Mouse (Mus musculus) CH12F3 (cell line): ENCODE results near the gene Synj1.

Source experiments
- in situ Hi-C: fragments of 300-500 bp; cut with MboI; formaldehyde crosslinking; loops from 2 replicates; pipeline ENCODE4 v1.14.3; 2020; ENCODE audit warnings: low sequenced_read_pairs

Synj1 gene

DNA sequence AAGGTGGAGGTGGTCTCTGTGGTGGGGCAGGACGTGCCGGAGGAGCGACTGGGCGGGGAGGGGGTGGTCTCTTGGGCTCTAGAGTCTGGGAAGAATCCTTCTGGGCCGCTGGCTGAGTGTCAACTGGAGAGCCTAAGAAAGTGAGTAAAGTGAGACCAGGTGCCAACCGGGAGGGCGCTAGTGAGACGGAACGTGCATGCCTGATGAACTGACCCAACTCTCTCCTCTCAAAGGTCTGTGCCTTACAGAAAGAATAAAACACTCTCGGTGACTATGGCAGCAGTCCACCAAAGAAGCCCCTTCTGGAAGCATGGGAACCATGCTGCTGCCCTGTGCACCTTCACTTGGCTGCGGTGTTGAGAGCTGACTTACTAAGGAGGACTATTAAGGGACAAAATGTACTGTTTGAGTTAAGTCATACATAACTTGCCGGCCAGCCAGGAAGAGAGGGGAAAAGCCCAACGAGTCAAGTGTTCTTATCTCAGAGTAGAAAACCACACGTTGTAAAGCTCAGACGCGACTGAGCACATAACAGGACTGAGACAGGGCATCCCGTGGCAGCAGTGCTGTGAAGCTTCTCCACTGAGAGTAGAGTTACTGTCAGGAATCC lies 60.6 kb downstream of the Synj1 start:
- in situ Hi-C loops = no loop called here

GRCm38 (mm10) chr16:90946977-90947376 lies 64.1 kb downstream of the Synj1 start:
- in situ Hi-C loops = no loop called here

DNA sequence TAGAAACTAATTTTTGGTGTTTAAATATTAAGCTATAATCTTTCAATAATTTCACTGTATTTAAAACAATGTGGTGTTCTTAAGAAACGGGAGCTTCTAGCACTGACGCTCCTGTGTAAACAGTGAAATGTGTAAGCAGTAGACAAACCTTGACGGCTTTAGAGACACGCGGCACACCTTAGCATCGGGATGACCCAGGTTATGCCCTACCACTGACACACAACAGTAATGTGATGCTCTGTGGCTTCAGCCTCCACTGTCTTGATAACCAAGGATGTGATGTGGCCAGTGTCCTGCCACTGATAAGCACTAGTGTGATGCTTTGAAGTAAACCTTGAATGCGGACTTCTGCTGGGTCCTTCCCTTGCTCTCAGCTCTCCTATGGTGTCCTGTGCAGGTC lies 69.9 kb downstream of the Synj1 start:
- in situ Hi-C loops = no loop called here

DNA sequence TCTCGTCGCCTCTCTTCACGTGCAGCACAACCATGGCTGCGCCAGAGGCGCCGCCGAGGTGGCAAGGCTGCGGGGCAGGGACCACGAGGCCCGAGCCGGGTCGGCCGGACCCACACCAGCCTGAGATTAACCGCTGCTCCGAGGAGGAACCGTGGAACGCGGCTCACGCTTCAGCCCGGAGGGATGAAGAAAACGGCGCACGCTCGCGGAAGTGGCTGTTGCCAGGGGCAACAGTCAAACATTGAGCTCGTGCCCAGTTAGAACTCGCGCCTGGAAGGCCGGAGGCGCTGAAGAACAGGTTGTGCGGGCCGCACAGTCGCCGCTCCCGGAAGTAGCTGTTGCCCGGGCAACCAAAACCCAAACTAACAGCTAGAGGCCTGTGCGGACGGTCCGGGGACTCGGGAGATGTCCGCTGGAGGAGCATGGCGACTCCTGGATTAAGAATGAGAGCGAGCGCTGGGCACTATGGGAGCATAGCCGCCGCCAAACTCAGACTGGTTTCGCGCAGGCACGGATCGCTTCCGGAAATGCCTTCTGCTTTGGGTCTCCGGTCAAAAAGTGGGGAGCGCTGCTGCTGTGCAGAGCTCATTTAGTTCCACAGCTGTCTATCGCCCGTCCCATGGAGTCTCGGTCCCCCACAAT lies 76.3 kb downstream of the Synj1 start, which contains the start of gene Cfap298:
TSS of gene Cfap298 (minus strand) at position 428 of the 642 bp plus-strand sequence.
- in situ Hi-C loops = no loop called here

DNA sequence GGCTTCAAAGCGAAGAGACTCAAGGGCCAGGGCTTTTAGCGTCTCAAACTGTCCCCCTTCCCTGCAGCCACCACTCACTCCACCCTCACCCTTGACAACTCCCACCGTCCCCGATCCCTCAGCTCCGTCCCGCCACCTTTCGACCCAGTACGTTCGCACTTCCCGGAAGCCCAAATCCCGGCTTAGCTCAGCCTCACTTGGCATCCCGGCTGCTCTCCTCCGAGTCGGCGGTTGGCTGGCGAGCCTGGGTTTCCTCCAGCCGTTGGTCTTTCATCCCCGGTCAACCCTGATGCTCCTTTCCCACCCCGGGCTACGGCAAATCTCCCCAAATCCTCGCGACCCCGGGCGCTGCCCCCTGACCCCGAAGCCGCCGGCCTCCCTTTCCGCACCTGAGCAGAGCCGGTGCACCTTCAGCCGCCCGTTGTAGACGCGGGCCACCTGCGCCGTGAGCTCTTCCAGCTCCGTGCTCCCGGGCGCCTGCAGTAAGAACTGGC lies 76.9 kb downstream of the Synj1 start:
- in situ Hi-C loops = no loop called here

GRCm38 (mm10) chr16:90933534-90934176 lies 77.5 kb downstream of the Synj1 start:
- in situ Hi-C loops = no loop called here

- in situ Hi-C loops = no loop called here
These were observed 83.7 kb downstream of the Synj1 start for GRCm38 (mm10) chr16:90927446-90927845.

DNA sequence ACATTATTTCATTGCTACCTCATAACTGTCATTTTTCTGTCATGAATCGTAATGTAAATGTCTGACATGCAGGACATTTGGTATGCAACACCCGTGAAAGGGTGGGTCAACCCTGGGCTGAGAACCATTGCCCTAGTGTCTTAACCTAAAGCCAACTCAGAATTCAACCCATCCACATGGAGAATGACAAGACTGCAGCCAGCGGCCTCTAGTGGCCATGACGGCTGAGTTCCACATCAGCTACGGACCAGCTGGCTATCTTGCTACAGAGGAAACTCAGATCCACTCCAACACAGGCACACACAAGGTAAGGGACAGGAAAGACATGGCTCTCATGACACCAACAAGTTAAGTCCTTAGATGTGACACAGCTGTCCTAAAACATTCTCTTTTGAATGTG lies 85.6 kb downstream of the Synj1 start:
- in situ Hi-C loops = no loop called here

- in situ Hi-C loops = no loop called here
These were observed 86.3 kb downstream of the Synj1 start for GRCm38 (mm10) chr16:90924606-90925370.

- in situ Hi-C loops = no loop called here
These were observed 89.5 kb downstream of the Synj1 start for GRCm38 (mm10) chr16:90921471-90922159.

DNA sequence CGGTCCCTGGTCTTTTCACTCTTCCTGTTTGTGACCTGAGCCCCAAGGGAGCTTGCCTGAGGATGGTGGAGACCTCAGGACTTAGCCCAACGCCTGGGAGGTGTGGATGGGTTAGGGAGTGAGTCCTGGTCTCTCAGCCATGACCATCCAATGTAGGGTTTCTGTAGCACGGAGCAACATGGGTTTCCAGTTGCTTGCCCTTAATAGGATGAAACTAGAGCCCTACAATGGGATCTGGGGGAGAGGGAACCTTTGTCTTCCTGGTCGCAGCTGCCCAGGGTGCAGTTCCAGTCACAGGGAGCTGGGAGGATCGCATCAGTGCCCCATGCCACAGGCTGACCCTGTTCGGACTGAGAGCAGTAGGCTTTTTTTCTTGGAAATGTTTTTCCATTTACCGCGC lies 94.0 kb downstream of the Synj1 start:
- in situ Hi-C loops = no loop called here

DNA sequence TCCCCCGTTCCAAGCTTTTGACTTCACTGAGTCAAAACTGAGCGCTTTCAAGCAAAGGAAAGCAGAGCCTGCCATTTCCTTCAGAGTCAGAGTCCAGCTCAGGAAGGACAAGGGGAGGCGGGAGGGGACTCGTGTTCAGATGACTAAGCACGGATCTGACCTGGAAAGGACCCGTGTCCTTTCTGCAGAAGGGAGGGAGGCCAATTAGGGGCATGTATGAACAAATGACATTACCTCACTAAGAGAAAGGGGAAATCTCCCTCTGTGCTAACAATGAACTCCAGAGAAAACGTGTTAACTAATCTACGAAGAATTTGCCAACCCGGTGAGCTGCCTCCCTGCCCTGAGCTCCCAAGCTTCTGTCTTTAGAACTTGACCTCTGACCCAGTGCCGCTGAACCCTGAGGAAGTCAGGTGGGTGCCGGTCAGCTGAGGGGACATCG lies 95.0 kb downstream of the Synj1 start:
- in situ Hi-C loops = no loop called here

- in situ Hi-C loops = no loop called here
These were observed 99.3 kb downstream of the Synj1 start for GRCm38 (mm10) chr16:90911766-90912165.

- in situ Hi-C loops = no loop called here
These were observed 100.1 kb downstream of the Synj1 start for GRCm38 (mm10) chr16:90910855-90911533.

DNA sequence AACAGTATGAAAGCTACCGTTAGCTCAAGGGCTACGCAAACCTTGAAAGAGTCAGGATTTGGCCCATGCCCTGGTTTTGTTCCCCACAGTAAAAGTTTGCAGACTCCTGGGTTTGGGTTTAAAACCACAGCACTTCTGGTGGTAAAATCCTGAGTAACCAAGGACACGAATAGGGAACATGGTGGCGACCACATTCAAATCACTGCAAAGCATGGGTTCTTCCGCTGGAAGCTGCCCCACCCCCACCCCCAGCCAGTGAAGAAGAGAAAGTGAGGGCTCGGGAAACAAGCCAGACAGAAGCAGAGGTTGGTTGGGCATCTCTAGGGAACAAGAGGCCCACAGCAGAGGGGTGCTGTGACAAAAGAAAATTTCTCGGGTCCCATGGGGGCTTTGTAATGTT lies 103.9 kb downstream of the Synj1 start:
- in situ Hi-C loops = no loop called here

DNA sequence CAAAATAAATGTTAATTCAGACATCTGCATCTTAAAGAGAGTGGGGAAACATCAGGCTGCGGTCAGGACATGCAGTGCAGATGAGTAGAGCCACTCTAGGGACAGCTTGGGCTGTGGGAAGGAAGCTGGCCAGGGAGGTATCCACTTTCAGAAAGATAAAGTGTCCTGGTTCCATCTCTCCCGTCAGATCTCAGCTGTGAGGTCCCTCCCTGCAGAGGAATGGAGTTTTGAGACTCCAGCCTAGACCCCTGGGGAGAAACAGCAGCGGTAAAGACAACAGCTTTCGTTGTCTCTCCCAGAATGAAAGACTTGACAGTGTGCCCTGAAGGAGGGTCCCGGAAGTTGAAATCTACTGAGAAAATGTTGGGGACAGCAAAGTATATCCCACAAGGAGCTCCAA lies 107.8 kb downstream of the Synj1 start:
- in situ Hi-C loops = no loop called here

DNA sequence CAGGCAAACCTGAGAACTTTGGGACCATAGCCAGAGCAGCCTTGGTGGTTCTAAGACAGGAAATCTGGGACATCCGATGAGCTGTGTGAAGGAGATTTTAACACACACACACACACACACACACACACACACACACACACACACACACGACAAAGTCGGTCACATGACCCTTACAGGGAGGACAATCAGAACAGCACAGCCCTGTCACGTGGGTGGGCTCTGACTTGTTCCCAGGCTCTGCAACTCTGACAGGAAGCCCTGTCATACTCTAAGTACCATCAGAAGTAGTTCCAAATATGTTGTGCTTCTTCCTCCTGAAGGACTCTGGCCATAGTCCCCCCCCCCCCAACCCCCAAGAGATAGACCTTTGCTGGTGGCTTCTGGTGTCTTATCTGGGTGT lies 109.7 kb downstream of the Synj1 start:
- in situ Hi-C loops = no loop called here

DNA sequence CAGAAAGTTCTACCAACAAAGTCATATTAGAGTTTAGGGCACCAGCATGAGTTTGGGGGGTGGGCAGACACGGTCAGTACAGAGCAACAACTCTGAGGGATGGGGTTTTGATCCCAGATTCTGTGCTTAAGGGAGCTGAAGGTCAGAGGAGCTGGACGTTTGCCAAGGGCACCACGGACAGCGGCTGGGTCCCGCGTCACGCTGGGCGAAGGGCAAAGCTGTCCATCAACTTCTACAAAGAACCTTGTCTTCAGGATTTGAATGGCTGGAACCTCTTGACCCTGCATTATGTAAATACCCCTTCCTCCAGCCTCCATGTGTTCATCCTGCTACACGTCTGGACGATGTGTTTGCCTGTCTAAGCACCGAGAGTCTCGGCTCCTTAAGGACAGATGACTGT lies 111.6 kb downstream of the Synj1 start:
- in situ Hi-C loops = no loop called here

DNA sequence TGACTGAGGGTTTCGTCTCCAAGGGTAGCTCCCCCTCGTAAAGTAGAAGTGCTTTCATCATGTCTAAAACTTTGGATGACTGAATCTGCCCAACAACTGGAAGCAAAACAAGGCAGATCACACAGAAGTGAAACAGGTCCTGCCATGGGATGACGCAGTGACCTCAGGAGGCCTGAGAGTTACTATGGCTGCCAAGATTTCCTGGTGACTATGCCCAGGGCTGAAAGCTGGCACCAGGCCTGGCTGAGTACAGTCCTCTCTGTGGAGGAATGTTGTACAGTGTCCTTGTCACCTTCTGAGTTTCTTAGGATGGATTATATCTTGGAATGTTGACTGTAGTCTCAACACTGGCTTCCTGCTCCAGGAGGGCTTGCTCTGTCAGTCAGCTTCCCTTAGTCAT lies 113.5 kb downstream of the Synj1 start:
- in situ Hi-C loops = no loop called here

DNA sequence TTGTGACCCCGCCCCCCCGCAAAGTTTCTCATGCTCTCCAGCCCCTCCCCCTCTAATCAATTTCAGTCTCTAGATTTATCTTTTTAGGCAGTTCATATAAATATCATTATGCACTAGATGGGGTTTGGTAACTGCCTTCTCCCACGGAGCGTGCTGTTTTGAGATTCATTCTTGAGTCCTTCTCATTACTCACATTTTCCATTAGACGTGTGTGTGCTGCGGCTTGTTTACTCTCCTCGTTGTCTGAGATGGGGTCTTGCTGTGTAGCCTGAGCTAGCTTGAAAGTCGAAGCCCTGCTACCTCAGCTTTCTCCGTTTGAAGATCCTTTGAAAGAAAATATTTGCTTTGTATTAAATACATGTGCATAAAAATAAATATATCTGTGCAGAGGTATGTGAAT lies 117.3 kb downstream of the Synj1 start:
- in situ Hi-C loops = no loop called here
